8 mouse cellular contexts compared by ENCODE assay signal in the genomic region with DNA sequence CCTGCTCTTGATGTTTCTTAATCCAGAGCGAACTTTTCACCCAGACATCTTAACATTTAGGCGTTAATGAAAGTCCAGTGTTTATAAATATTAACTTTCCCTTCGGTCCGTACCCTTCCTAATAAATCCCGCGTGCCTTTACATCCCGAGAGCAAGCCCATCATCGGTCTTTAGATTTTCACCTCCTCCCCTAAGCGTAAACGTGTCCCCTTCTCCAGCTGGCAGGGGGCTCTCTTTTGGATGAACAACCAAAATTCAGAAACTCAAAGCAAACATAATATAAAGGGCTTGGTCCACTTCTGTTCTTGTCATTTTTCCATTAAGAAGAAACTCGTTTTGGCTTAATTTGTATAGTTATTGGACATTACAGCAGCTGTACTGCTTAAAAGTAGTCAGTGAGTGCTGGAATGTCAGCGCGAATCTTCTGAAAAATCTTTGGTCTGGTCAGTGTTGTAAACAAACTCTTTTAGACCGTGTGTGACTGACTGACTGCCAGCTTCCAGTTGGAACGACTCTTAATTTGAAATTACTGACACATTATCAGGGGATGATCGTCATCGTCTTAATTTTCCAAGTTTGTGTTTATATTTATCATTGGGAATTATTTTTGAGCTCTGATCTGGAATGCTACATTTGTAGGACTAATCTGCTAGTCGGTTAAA. TPM values are rescaled to one million over a fixed set of nuclear protein-coding genes. Genes with fewer than 3 reads are reported as not detected.
DNase-seq lines count a peak whose midpoint lies in the region; ATAC-seq and TF ChIP-seq lines count a peak whose summit lies in the region.

No protein-coding gene starts in this region.

- peak; percentile 55 for DNase-seq in gastrocnemius, adult 2 months
- no peak for DNase-seq in gastrocnemius, postnatal 10 days
- no peak for DNase-seq in embryonic facial prominence, embryonic 10.5 days (ENCODE audit: low spot score)
- DNase-seq in heart, postnatal 4 days = peak; percentile 21
- no peak for DNase-seq in right cerebral cortex, postnatal 36 days (ENCODE audit: low spot score in 2 of 2)

- intact Hi-C loops in gastrocnemius, adult 2 months (cut with DNase I) = loop anchor here (5.0 kb wide), 1 partner anchor 152 kb away; no protein-coding TSS in a partner anchor

- no peak for ATAC-seq in limb, embryonic 15.5 days (ENCODE audit: insufficient number of reproducible peaks, low FRiP score, low TSS enrichment, low read depth)
- no peak for ATAC-seq in neural tube, embryonic 15.5 days (ENCODE audit: low FRiP score)
- no peak for ATAC-seq in activated CD4-positive, CD25-positive, alpha-beta regulatory T cell, adult 4 months

- no peak for TF ChIP-seq CTCF in gastrocnemius, adult 2 months (IDR thresholded peaks at IDR 0.05)

- H3K36me3 ChIP-seq in embryonic facial prominence, embryonic 10.5 days (replicated peaks) = 0 out of 2 replicates have a peak, but pooled peaks cover 3% of the 10 kb centered on the region
- no peaks in the 10 kb centered on the region for H3K36me3 ChIP-seq in limb, embryonic 15.5 days
- no peaks in the 10 kb centered on the region for H3K36me3 ChIP-seq in neural tube, embryonic 15.5 days

- no peaks in the 10 kb centered on the region for H3K27me3 ChIP-seq in embryonic facial prominence, embryonic 10.5 days (replicated peaks; ENCODE audit: low read depth, poor library complexity, severe bottlenecking)
- no peaks in the 10 kb centered on the region for H3K27me3 ChIP-seq in limb, embryonic 15.5 days
- no peaks in the 10 kb centered on the region for H3K27me3 ChIP-seq in neural tube, embryonic 15.5 days (replicated peaks)

- H3K4me3 ChIP-seq in gastrocnemius, adult 2 months = peak overlapping the region; percentile 94
- peak overlapping the region; percentile 87 for H3K4me3 ChIP-seq in embryonic facial prominence, embryonic 10.5 days
- H3K4me3 ChIP-seq in limb, embryonic 15.5 days = peak overlapping the region; percentile 89
- H3K4me3 ChIP-seq in neural tube, embryonic 15.5 days (replicated peaks) = peak overlapping the region; percentile 93

- peak overlapping the region; percentile 99 for H3K27ac ChIP-seq in gastrocnemius, adult 2 months
- H3K27ac ChIP-seq in embryonic facial prominence, embryonic 10.5 days (replicated peaks) = peak overlapping the region; percentile 92
- peak overlapping the region; percentile 90 for H3K27ac ChIP-seq in limb, embryonic 15.5 days
- peak overlapping the region; percentile 87 for H3K27ac ChIP-seq in neural tube, embryonic 15.5 days (replicated peaks)

- H3K4me2 ChIP-seq in limb, embryonic 15.5 days = peak overlapping the region; percentile 83
- H3K4me2 ChIP-seq in neural tube, embryonic 15.5 days = peak overlapping the region; percentile 91

- 6% methylated on average over 18 of the region's 18 CpGs for WGBS in embryonic facial prominence, embryonic 10.5 days
- WGBS in limb, embryonic 15.5 days = 4% methylated on average over 18 of the region's 18 CpGs
- 7% methylated on average over 18 of the region's 18 CpGs for WGBS in neural tube, embryonic 15.5 days

- H3K9ac ChIP-seq in limb, embryonic 15.5 days = peak overlapping the region; percentile 86
- H3K9ac ChIP-seq in neural tube, embryonic 15.5 days (replicated peaks) = peak overlapping the region; percentile 87

- H3K4me1 ChIP-seq in embryonic facial prominence, embryonic 10.5 days = peaks cover 29% of the 10 kb centered on the region
- H3K4me1 ChIP-seq in limb, embryonic 15.5 days = peaks cover 21% of the 10 kb centered on the region; the same call in 1 of the 2 replicates
- H3K4me1 ChIP-seq in neural tube, embryonic 15.5 days = peaks cover 21% of the 10 kb centered on the region

- H3K9me3 ChIP-seq in embryonic facial prominence, embryonic 10.5 days = no peaks in the 10 kb centered on the region
- H3K9me3 ChIP-seq in limb, embryonic 15.5 days = no peaks in the 10 kb centered on the region
- no peaks in the 10 kb centered on the region for H3K9me3 ChIP-seq in neural tube, embryonic 15.5 days (replicated peaks)

RNA-seq across cellular contexts. Expression of a gene that starts 0.9 kb away (rescaled TPM):
- 100 to 1,000 TPM; 171 to 183 TPM for total RNA-seq in gastrocnemius, adult 2 months (2021)
- 100 to 1,000 TPM; 129 to 145 TPM for total RNA-seq in gastrocnemius, postnatal 10 days (2021)
- polyA plus RNA-seq in embryonic facial prominence, embryonic 10.5 days (2016; fragmentation: Nextera tagmentation; extraction: Ambion mirVana) = 23.6 and 24.2 TPM in 2 replicates
- total RNA-seq in heart, postnatal 4 days (2021) = 100 to 1,000 TPM; 149 to 157 TPM
- polyA plus RNA-seq in limb, embryonic 15.5 days (2015; fragmentation: Nextera tagmentation; extraction: Ambion mirVana) = 39.5 and 40.2 TPM in 2 replicates
- 25.2 and 25.6 TPM in 2 replicates for polyA plus RNA-seq in neural tube, embryonic 15.5 days (2015; fragmentation: Nextera tagmentation; extraction: Ambion mirVana)
- polyA plus RNA-seq in activated CD4-positive, CD25-positive, alpha-beta regulatory T cell, adult 4 months (2017; shearing (Covaris generic)) = 10 to 100 TPM; 29.5 to 37.5 TPM

Comparison
In these comparisons a context has a peak if more than half of its experiments do, and no peak if none do; other contexts are left out.
1. DNase-seq: peak in gastrocnemius, adult 2 months (single experiment) and heart, postnatal 4 days (single experiment); none in gastrocnemius, postnatal 10 days (single experiment), embryonic facial prominence, embryonic 10.5 days (single experiment) and right cerebral cortex, postnatal 36 days (0 of 2).
2. Peak in every context shown above with its lines, with median percentiles within 50 percentile points of each other: H3K27ac ChIP-seq and H3K4me3 ChIP-seq.